Mouse (Mus musculus): ENCODE results near the gene Pdzd3.
"Not testable (repeated sequence)": the region's sequence is repeated elsewhere in the genome, so short reads cannot be mapped to it uniquely, and the experiment has no call there.

Pdzd3 gene

DNA sequence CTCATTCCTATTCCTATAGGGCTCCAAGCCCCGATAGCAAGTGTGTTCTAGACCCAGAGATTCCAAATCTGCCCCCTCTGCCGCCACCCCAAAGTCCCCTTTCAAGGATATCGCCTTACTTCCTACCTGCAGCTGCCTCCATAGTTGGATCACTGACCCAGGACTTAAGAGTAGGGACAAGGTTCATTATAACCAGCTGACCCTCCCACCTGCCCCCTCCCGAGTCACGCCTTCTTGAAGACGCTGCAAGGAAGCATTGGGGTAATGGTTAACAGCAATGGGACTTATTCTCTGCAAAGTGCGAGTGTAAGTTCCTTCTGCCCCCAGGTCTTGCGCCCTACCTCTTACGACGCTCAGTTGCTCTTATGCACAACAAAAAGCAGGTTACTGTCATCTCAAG is at the start of gene Pdzd3:
TSS of gene Pdzd3 (minus strand) at position 158 of the 400 bp plus-strand sequence.
- no peak for DNase-seq (ENCODE audit: low spot score in 2 of 2)

DNA sequence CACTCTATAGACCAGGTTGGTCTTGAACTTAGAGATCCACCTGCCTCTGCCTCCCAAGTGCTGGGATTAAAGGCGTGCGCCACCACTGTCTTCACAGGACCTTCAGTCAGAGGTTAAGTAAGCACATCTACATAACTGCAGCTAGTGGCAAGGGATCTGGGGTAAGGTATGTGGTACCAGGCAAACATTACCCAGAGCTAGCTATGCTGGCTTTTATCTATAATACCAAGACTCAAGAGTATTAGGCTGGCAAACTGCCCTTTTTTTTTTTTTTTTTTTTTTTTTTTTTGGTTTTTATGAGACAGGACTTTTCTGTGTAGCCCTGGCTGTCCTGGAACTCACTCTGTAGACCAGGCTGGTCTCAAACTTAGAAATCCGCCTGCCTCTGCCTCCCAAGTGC is 48.7 kb upstream of the Pdzd3 start:
- not testable (repeated sequence) for DNase-seq (ENCODE audit: low spot score in 2 of 2)

DNA sequence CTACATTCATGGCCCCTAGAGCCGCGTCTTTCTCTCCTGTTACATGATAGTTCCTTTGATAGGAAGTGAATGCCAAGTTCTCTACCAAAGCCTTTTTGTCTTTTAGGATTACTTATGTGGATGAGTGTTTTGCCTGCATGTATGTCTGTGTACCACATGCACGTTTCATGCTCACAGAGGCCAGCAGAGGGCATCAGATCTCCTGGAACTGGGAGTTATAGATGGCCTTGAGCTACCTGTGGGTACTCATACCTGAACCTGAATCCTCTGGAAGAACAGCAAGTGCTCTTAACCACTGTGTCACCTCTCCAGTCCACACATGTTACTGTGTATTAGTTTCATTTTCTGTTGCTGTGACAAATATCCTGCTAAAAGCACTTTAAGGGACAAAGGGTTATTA is 41.2 kb upstream of the Pdzd3 start:
- no peak for DNase-seq (ENCODE audit: low spot score in 2 of 2)

DNA sequence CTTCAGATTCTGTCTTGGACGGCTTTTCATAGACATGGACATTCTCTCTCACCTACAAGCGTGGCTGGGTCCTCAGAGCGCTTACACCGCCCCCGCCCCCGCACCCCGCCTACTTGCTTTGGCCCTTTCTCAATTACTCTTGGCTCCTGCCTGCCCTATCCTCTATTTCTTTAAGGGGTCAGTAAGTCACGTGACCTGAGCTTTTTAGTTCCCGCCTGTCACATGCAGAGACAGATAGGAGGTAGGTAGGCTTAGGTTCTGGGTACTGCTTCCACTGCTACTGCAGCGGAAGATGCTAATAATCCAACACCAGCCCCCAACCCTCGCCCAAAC is 37.7 kb upstream of the Pdzd3 start:
- no peak for DNase-seq (ENCODE audit: low spot score in 2 of 2)

DNA sequence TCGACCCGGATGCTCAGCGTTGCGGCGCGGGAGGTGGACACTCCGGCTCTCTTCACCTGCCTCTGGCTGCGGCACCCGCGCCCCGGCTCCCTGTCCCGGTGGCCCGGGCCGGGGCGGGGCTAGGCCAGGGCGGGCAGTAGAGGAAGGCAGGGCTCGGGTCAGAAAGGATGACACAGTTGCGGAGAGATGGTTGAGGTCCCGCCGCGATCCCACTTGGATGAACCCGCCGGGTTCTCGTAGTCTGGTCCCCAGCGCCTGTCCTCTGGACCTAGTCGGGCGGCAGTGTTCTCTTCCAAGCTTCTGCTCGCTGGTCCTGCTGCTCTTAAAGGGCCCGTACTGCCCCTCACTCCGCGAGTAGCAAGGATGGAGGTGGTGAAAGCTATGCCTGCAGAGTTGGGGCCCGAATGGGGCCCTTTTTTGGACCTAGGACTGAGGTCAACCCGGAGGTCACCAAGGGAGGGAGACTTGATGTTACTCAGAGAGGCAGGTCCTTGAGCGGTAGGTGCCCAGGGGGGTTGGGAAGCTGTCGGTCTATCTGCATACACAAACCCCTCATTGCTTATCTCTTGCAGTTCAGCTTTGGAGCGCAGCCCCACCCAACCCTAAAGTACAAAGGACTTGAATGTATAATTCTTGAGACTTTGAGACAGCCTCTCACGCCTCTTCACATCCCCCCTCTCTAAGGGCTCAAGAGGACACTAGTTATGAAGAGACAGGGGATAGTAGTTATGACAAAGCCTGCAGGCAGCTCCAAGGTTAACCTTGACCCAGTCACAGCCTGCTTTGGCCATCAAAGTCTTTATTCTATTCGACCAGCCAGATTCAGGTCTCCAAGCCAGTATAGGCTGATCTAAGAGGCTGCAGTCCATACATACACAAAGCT is 37.0 kb upstream of the Pdzd3 start, which contains the start of gene Abcg4:
TSS of gene Abcg4 (minus strand) at position 540 of the 883 bp plus-strand sequence.
- DNase-seq (ENCODE audit: low spot score in 2 of 2): peak; percentile 26 to 28

DNA sequence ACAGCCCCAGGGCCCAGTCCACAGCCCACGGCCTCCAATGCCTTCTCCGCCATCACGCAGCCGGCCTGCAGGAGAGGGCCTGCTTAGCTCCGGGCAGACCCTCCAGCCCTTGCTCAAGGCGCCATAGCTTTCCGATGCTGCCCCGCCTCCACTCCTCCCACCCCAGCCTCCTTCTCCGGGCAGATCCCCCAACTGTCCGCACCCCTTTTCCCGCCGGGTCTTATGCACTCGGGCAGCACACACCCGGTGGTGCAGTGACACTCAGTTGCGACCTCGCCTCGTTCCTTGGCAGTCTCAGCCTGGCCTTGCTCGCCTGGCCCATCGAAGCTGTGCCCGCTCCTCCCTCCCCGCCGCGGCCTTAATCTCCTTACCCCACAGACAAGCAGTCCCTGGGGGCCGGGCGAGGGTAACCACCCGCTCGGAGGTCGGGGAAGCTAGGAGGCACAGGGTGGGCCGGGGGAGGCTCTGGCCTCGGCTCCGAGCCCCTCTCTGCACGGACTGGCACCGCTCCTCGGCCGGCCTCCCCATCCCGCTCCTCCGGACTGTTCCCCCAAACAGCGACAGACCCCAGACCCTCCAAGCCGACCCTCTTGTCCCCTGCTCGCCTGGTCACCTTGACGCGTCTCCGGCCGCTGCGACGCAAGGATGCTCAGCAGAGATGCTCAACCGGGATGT is 36.3 kb upstream of the Pdzd3 start:
- no peak for DNase-seq (ENCODE audit: low spot score in 2 of 2)

DNA sequence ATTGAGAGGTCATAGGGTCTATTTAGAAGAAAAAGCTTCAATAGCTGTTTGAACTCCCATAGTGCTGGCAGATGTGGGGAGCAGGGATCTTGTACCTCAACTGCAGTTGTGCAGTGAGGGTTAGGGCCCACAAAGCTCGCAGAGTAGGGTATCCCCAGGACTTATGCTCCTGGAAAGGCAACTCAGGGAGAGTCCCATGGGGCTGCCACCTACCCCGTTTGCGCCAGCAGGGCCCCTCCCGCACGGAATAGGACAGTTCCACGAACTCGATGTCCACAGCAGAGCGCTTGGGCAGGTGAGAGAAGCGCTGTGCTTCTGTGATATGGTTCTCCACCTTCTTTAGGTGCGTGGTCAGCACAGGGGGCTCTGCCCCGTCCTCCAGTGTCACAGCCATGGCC is 35.7 kb upstream of the Pdzd3 start:
- DNase-seq (ENCODE audit: low spot score in 2 of 2): no peak

DNA sequence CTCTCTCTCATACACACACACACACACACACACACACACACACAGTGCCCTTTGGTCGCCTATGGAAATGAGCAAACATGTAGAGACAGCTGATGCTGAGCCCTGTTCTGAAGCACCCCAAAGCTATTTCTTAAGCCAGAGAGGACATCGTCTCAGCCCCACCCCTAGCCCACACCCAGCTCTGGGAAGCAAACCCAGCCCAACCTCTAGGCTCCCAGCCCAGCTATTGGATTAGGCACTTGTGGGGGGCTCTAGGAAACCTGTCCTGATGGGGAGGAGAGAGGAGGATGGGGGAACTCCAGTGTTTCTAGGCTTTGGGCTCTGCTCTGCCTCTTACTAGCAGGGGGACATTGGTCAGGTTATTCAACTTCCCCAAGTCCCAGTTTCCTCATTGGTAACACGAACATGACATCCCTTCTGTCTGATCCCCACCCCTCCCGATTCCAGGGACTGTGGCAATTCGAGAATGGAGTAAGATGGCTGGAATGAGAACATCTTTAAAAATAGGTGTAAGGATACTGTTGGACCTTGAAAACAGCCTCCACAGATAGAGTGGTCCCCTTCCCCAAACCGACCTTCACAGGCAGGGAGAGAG is 35.1 kb upstream of the Pdzd3 start:
- no peak for DNase-seq (ENCODE audit: low spot score in 2 of 2)

DNA sequence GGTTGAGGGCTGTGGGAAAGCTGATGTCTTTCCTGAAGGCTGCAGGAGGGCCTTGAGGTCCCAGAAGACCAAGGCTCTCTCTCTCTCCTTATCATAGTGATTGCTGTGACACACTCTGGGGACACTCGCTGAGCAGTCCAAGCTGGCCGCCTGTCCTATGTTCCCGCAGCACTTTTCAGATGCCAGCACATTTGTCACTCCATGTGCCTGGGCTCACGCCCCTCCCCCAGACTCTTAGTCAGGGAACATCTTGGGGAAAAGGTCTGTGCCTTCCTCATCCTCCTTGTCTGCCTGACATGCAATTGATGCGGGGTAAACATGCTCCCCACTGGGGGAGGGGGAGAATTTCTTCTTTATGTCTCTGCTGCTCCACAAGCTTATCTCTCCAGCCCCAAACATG is 31.9 kb upstream of the Pdzd3 start:
- DNase-seq (ENCODE audit: low spot score in 2 of 2): no peak

DNA sequence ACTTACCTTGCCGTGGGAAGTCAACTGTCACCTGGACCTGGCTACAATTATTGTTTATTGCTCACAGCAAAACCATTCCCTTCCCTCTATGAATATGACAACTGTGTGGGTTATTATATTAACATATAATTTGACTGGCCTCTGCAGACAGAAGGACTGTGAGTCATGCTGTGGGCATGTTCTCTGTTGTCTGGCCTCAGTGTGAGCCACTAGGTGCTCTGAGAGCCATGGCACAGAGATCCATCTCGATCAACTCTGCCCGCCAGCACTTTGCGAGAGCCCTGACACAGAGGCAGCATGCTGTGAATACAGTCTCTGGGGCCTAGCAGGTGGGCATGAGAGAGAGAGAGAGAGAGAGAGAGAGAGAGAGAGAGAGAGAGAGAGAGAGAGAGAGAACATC is 18.7 kb upstream of the Pdzd3 start:
- DNase-seq (ENCODE audit: low spot score in 2 of 2): no peak

DNA sequence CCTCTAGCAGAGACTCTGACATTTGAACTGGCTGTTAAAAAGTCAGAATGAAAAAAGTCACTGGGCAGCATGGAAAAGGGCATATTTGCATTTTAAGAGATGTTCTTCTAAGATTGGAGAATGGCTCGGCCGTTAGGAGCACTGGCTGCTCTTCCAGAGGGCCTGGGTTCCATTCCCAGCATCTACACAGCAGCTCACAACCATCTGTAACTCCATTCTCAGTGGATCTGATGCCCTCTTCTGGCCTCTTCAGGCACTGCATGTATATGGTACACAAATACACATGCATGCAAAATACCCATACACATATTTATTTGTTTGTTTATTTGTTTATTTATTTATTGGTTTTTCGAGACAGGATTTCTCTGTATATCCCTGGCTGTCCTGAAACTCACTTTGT is 17.8 kb upstream of the Pdzd3 start:
- DNase-seq (ENCODE audit: low spot score in 2 of 2): no peak

DNA sequence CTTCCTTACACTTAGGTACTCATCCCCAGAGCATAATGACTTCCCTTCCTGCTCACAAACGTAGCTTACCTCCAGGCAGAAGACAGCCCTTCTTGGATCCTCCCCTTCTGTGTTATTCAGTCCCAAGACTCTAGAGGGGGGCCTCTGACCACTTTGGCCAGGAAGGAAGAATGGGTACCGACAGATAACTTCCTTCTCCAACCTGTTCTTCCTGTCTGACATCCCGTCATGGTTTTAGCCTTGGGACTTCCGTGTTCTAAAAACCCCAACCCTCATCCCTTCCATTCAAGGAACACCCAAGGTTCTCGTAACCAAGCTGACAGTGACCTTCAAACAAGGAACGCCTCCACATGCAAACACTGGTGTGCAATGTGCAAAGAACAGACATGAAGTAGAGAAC is 17.2 kb upstream of the Pdzd3 start, which contains the start of gene Nlrx1:
TSS of gene Nlrx1 (minus strand) at position 168 of the 400 bp plus-strand sequence.
- no peak for DNase-seq (ENCODE audit: low spot score in 2 of 2)

DNA sequence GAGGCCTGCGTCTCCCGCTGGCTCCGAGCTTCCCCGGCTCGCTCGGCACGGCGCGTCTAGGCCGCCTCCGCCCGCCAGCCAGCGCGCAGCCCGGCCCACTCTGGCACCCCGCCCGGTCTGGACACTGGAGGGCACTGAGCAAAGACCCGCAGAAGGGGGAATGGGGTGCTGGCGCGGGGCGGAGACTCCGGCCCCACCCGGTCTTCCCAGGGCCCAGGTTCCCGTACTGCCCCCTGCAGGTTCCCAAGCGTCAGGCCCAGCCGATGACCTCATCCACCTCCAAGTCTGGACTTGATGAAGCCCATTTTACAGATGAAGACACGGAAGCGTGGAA is 16.7 kb upstream of the Pdzd3 start:
- DNase-seq (ENCODE audit: low spot score in 2 of 2): peak; percentile 55 to 71

DNA sequence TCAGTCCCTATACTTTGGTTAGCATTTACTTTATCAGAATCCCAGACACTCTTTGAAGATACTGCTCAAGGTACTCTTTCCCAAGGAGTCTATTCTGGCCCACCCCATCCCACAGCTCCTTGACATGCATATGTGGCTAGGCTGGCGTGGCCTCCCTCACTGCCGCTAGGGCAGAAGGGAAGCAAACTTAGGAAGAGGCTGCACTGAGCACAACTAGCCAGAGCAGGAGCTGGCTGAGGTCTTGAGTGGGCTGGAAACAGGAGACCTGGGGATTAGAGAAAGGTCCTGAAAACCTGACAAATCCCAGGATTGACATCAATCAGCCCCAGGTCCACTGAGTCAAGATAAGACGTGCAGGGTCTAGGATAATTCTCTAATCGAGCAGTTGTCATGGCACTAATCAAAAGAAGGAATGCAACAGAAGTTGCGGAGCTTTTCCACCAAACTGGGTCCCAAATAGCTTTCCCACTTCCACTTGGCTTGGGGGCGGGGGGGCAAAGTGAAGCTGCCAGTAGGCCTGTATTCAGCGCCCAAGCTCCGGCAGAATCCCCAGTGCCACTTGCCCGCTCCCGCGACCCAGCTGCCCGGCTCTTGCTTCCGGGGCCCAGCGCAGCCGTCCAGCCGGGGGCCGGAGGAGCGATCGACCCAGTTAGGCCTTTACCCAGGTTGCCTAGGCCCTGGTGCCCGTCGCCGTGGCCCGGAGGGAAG is 16.2 kb upstream of the Pdzd3 start:
- no peak for DNase-seq (ENCODE audit: low spot score in 2 of 2)

DNA sequence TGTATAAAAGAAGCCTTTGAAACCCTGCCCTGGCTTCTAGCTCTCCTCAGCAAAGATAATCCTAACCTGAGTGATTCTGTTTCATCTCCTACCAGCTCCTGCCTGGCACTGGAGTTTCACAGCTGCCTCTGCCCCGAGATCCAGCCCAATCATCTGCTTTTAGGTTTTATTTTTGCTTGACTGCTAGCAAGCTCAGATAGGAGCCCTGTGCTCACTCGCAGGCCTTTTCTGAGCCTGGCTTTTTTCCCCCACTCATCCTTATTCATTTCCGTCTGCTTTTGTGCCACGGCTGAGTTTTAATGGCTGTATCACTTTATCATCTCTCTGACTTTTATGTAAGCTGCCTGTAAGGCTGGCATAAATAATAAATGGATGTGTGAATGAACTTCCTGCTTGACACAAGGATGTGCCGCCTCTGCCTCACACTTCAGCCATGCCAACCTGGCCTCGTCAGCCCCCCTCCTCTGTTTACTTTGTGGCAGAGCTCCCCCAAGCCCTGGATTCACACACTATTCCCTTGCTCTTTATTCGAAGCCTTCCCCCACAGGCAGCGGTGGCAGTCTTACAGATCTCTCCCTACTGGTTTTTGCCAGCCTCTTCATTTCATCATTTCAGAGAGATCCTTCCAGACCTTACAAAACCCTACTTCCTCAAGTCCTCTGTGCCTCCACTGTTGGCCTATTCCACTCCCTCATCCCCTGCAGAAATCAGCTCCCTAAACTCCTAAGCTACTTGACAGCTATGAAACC is 15.4 kb upstream of the Pdzd3 start:
- DNase-seq (ENCODE audit: low spot score in 2 of 2): peak in 1 of 2 experiments; percentile 32

DNA sequence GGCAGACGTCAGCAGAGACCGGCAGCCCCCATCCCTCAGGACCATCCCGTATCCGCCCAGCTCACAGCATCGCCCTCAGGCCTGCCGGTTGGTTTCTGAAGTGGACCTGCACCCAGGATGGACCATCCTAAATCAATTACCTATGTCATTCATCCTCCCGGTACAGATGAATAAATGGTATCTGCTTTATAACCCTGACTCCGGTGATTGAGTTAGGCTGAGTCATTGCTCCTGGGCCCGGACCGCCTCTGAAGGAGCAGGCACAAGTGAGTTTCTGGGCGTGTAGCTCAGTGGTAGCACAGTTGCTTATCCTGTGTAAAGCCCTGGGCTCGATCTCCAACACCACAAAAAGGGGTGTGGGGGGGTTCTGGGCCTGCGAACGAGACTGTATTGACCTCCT is 10.1 kb upstream of the Pdzd3 start:
- DNase-seq (ENCODE audit: low spot score in 2 of 2): no peak

DNA sequence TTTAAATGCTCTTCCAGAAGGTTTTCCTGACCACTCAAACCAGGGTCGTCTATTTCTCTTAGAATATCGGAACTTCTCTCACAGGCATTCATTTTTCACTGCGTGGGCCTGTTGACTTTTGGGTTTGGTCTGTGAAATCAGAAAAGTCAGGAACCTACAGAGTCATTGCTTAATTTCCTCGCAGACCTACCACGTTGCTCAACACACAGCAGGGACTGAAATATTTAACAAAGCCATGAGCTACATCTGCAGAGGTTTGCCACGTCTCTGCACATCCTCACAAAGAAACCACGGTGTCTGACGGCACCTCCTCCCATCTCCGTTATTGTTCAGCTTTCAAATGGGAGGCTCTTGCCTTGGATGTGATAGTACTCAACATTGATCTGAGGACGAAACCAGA is 7.7 kb upstream of the Pdzd3 start:
- no peak for DNase-seq (ENCODE audit: low spot score in 2 of 2)

DNA sequence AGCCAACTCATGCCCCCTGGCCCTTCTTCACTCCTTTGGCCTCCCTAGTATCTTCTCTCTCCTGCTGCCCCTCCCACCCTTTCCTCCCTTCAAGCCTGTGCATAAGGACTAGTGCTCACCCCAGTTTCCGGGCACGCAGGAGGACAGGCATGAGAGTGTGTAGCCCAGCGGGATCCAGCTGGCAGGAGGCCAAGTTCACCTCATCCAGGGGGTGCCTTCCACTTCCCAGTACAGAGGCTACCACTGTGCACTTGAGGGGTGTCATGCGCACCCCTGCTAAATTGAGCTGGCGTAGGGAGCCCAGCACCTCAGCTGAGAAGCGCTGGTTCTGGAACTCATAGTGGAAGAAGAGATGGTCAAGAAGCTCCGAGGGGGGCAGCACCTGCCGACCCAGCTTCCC is 4.9 kb upstream of the Pdzd3 start:
- no peak for DNase-seq (ENCODE audit: low spot score in 2 of 2)

DNA sequence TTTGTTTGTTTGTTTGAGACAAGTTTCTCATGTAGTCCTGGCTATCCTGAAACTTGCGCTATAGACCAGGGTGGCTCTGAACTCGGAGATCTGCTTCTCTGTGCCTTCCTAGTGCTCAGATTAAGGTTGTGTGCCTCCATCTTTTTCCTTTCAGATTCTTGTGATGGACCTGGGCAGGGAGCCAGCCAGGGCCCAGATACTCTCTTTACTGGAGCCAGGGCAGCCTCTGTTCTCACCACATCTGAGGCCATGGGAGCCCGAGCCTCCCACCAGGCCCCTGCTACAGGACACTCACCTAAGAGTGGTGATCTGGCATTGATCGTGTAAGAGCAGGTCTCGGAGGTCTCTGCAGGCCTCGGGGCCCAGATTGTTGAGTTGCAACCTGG is 3.9 kb upstream of the Pdzd3 start:
- DNase-seq (ENCODE audit: low spot score in 2 of 2): no peak

DNA sequence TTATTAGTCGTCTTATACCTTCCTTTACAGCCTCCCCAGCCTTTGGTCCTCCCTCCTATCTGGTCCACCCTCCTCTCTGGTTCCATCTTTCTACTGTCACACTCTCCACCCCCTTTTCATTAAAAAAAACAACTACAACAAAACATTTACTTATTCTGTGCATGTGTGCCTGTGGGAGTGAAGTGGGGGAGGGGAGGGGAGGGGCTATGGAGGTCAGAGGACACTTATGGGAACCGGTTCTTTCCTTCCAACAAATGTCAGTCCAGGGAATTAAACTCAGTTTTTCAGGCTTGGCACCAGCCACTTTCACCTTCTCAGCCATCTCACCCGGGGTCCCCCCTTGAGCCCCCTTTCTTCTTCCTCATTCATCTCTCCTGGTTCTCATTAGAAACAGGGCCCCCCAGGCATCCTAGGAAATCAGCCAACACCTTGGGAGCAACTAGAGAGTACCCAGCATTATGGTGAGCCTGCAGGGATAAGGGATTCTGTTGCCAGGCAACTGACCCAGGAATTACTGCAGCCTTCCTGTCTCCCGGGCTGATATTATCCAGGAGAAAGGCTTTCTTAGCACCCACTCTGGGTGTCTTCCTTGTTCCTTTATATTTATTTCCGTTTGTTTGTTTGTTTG is 3.4 kb upstream of the Pdzd3 start:
- DNase-seq (ENCODE audit: low spot score in 2 of 2): no peak

DNA sequence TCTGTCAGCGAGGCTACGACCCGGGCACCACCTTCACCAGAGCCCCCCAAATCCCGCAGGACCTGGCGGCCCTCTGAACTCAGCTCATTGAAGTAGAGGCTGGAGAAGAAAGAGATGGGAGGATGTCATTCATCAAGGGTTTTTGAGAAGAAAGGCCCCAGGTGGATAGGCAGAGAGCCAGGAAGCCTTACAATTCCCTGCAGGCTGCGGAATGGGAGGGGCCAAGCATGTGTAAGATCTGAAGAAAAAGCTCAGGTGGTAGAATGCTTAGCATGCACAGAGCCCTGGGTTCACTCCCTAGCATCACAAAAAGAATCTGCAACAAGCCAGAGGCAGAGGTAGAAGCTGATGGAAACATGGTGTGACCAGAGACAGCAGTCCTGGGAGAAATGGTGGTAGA is 2.2 kb upstream of the Pdzd3 start:
- DNase-seq (ENCODE audit: low spot score in 2 of 2): no peak

Measured in frontal cortex, postnatal 25 days (tissue).